Mouse (Mus musculus): ENCODE data around the gene Nlrc4.
A peak's percentile ranks its signal among the peaks of the same experiment; 100 is the strongest.
"Not testable (repeated sequence)": the region's sequence is repeated elsewhere in the genome, so short reads cannot be mapped to it uniquely, and the experiment has no call there.

The Nlrc4 gene

DNA sequence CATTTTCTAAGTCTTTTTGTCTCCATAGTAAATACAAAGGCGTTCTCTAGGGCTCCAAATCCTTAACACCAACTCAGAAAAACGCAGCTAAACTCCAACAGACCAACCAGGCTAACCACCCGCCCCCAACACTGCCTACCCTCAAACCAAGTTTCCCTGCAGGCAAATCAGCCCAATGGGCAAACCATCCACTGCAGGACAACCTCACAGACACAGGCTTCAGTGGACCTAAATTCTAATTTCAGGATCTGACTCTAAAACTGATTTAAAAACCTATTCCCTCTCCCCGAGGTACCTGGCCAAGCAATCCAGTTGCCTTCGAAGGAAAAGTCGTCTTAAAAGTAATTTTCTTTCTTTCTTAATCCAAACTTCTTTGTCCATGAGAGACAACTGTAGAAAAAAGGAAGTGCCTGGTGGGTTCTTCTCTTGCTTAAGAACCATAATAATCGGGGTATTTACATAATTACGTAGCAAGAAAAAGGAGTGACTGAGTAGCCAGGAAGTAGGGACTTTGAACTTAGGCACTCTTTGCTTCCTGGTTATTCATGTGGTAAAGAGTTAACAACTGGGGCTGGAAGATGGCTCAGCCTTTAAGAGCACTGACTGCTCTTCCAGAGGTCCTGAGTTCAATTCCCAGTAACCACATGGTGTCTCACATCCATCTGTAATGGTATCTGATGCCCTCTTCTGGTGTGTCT, at the start of gene Nlrc4:
Gene Nlrc4 (minus strand): TSS at position 432 of the 698 bp plus-strand sequence.
- DNase-seq (ENCODE audit: low spot score in 2 of 2) = no peak

DNA sequence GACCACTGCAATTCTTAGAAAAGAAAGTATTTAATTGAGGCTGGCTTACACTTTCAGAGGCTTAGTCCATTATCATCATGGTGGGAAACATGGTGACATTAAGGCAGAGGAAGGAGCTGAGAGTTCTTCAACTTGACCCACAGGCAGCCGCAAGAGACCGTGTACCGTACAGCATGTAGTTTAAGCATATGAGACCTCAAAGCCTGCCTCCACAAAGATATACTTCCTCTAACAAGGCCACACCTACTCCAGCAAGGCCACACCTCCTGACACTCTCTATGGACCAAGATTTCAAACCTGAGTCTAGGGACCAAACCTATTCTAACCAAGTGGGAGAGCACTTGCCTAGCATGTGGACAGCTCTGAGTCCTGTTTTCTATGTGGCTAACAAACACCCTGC, 49.7 kb upstream of the Nlrc4 start:
- no peak for DNase-seq (ENCODE audit: low spot score in 2 of 2)

DNA sequence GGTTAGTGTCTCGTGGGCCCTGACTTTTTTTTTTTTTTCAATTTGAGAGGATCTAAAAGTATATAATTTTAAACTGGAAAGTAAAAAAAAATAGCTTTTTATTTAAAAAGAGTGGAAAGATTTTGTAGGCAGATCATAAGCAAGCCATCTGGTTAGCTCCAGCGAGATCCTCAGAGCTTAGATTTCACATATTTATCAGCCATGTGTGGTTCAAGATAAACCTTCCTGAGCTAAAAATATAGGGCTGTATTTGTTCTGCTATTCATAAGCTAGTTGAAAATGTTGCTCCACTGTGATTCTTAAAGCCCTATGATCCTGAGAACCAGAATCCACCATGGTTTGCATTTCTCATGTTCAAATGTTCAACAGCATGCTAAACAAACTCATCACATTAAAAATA, 49.0 kb upstream of the Nlrc4 start:
- peak in 1 of 2 experiments; percentile 25 for DNase-seq (ENCODE audit: low spot score in 2 of 2)

DNA sequence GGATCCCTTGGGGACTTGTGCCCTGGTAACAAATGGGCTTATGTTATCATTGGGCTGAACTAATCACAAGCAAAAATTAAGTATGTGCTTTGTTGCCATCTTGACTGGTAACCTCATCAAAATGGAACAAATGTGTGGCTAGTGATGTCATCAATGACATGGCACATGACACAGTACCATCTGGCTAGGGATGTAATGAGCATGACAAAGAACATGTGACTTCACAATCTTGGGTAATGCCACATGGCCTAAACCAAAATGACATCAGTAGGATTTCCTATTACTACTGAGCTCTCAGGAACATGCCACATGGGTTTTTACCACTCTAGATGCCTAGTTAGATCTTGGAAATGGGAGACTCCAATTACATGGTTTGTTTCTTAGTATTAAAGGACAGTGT, 42.1 kb upstream of the Nlrc4 start:
- DNase-seq (ENCODE audit: low spot score in 2 of 2) = no peak

DNA sequence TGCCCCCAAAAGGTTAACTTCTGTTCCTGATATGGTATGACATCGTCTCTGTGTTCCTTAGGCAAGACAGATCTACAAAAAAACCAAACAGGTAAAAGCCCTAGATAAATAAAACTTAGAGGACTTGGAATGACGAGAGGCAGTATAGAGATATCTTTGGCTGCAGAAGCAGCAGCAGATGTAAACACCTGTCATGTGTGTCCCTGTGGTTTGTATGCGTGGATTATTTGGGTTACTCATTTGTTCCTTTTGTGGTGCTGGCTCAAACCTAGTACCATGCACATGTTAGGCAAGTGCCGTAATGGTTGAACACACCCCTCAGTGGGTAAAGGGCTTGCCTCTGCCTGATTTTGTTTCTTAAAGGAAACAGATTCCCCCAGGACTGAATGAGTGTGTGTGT, 41.3 kb upstream of the Nlrc4 start:
- no peak for DNase-seq (ENCODE audit: low spot score in 2 of 2)

DNA sequence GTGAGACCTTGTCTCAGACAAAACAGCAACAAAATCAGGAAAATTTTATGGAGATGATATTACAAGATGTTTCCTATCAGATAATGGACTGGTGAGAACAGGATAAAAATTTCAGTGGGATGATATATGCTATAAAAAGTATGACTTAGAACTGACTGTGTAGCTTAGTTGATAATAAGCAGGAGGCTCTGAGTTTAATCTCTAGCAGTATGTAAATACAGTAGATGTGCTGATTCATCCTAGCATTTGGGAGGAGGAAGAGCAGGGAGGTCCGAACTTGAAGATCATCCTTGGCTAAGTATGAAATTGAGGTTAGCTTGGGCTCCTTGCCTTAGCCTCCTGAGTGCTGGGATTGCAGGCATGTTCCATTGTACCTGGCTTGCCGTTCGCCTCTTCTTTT, 32.6 kb upstream of the Nlrc4 start:
- DNase-seq (ENCODE audit: low spot score in 2 of 2) = no peak

DNA sequence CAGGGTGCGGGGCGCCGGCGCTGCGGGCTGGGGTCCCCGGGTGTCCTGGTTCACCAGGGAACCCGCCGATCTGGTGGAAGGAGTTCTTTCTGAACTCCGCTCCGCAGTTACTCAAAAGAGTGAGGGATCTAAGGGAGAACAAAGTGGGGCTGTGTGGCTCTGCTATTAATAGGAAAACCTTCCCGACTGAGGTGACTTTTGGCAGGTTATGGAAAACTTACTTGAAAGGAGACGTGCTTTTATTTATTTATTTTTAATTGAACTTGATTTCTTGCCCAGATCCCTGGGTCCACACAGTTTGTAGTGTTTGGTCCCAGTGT, 30.9 kb upstream of the Nlrc4 start:
- DNase-seq (ENCODE audit: low spot score in 2 of 2) = no peak

DNA sequence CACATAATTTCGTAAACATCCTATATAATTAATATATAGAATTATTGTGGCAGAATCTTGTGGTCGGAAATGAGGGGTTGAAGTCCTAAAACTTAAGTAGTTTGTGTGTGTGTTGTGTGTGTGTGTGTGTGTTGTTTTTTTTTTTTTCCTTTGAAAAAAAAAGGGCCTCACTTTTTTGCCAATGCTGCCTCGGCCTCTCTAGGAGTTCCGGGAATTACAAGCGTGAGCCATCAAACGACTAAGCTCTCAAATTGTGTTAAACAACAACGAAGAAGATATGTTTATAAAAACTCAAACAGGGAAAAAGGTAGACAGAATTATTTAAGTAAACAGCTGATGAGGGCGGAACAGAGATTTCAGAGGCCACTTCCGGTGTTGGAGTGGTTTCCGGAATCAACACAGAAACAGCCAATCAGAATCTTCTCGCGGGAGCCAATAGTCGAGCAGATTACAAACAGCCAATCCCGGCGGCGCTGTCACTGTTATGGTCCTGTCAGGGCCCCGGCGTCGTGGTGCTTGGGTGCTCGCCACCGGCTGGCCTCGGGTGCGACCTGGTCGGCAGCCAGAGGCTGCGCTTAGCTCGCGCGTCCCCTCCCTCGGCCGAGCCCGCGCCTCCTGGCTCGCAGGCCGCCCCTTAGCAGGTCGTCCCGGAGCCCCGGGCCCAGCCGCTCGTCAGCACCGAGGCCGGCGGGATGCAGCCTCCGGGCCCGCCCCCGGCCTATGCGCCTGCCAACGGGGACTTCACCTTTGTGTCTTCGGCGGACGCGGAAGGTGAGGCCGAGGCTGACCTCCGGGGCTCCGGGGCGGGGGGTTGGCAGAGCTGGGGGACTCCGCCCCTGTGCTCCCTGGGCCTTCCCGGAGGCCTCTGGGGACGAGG, 30.3 kb upstream of the Nlrc4 start, which contains the start of gene Yipf4:
Gene Yipf4 (plus strand): TSS at position 470 of the 877 bp plus-strand sequence.
- peak; percentile 96 to 97 for DNase-seq (ENCODE audit: low spot score in 2 of 2)

DNA sequence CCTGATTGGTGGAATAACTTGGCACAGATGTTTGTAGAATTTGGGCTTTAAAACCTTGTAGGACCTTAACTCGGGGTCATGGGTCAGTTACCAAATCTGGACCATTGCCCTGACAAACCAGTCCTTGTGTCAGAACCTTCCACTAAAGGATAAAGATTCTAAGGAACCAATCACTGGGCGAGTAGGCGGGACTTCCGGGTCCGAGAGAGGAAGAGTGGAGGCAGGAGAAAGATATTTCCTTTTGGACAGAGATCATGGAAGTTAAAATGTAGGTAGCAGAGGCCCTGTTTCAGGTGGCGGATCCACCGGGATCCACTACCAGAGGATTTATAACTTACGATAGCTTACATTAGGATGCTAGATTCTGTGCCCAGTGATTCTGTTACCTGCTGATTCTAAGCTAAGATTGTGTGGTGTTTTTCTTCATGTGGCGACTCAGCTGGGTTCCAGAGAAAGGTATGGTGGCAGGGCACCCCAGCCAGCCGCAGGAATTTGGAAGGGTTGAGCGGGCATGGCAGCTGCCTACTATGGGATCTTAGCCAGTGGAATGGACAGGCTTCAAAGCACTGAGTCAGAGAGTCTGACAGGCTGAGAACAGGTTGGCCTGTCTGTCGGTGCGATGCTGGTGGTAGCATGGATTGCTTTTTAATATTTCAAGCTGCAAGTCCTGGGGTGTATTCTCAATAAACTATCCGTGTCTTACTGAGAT, 21.6 kb upstream of the Nlrc4 start:
- DNase-seq (ENCODE audit: low spot score in 2 of 2) = no peak

DNA sequence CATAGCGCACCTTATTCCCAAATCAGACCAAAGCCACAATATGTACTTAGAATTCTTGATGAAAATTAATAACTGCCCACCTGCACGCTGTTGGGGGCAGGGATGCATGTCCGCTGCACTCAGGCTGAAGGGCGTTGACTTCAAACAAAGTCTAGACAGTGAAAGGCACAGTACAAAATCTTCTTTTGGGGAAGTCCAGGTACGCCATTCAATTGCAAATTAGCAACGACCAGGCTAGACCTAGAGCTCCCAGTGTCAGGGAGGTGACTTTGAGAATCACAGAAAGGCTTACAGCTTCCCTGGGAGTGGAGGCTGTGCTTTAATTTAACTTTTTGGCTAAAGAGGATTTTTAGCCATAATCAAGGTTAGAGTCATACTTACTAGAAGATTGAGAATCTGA, 11.2 kb upstream of the Nlrc4 start:
- not testable (repeated sequence) for DNase-seq (ENCODE audit: low spot score in 2 of 2)

DNA sequence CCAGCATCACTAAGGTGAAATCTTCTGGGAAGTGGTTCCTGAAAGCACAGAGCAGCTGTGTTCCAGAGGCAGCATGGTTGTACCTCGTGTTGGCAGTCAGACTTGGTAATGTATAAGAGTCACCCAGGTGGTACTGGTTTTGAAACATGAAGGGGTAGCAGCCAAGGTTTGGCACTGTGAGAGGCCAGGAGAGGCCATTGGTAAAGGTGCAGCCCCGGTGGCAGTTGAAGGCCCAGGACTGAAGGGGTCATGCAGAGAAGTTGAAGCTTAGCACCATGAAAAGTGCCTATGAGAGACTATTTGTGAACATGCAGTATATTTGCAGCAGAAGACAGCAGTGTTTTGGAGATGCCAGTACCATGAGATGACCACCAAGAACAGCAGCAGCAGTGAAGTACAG, 9.0 kb upstream of the Nlrc4 start:
- not testable (repeated sequence) for DNase-seq (ENCODE audit: low spot score in 2 of 2)

DNA sequence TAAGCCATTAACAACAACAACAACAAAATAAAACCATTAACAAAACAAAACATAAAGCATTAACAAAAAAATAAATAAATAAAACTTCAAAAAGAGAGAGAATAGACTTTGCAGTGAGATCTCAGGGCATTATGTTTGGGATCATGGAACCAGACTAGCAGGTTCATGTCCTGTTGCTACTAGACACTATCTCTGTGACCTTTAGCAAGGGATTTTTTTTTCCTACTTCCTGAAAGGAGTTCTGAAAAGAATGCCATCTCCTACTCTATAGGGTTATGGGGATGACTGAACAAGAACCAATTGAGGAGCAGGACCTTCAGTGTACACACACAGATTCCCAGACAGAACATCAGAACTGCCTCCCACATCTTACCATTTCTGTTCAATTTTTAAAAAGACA, 4.6 kb upstream of the Nlrc4 start:
- no peak for DNase-seq (ENCODE audit: low spot score in 2 of 2)

DNA sequence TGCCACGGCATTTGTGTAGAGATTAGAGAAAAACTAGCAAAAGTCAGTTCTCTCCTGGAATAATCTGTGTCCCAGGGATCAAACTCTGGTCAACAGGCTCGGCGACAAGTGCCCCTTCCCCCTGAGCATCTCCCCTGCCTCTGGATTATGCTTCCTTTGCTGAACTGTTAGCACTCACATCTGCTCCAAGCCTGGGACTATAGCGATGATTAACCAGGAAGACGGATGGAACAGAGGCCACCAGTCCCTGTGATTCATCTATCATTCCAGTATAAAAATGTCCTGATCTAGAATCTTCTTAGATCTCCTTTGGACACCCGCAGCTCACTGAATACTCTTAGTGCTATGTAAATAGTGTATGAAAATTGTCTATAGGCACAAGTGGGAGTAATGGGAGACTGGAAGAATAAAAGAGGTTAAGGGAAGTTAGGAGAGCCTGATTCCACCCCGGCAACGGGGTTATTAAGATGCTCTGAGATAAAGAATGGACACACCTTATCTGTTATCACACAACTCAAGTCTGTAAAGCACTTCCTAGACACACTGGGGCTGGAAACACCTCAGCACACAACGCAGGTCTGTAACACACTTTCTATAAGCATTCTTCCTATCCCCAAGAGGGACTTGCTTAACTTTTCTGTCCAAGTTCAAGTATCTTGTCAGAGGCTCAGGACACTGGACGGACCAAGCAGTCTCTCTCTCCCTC, 817 bp downstream of the Nlrc4 start:
- no peak for DNase-seq (ENCODE audit: low spot score in 2 of 2)

DNA sequence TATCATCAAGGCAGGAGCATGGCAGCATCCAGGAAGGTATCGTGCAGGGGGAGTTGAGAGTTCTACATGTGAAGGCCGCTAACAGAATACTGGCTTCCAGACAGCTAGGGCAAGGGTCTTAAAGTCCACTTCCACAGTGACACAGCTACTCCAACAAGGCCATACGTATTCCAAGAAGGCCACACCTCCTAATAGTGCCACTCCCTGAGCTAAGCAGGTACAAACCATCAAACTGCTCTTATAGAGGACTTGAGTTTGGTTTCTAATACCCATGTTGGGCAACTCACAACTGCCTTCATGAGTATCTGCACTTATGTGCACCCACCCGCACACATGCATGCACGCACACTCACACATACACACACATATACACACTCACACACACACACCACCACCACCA, 2.1 kb downstream of the Nlrc4 start:
- no peak for DNase-seq (ENCODE audit: low spot score in 2 of 2)

DNA sequence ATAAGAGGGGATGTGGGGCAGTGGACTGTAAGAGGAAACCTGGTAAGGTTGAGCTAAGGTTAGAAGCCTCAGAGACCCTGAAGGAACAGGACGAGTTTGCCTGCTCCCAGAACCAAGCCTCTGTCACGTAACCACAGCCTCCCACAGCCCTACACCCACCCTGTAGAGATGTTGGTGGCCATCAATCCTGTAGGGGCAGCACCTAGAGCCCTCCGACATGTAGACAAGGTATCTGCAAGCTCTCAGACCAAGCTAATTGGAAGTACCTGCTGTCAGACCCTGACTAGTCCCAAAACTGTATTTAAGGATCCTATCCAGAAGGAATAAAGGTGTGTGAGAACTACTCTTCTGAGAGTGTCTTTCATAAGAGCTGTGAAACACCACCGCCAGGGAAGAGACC, 3.5 kb downstream of the Nlrc4 start:
- no peak for DNase-seq (ENCODE audit: low spot score in 2 of 2)

DNA sequence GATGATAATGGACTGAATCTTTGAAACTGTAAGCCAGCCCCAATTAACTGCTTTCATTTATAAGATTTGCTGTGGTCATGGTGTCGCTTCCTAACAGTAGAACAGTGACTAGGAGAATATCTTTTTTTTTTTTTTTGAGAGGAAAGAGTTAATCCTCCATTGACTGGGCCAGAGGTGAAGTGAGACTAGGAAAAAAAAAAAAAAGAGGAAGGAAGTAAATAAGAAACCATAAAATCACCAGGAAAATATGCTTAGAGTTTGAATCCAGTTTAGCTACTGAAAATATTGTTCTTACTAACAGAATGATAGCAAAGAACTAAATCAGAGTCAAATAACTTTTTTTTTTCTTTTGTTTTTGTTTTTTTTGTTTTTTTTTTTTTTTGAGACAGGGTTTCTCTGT, 4.3 kb downstream of the Nlrc4 start:
- DNase-seq (ENCODE audit: low spot score in 2 of 2) = no peak

DNA sequence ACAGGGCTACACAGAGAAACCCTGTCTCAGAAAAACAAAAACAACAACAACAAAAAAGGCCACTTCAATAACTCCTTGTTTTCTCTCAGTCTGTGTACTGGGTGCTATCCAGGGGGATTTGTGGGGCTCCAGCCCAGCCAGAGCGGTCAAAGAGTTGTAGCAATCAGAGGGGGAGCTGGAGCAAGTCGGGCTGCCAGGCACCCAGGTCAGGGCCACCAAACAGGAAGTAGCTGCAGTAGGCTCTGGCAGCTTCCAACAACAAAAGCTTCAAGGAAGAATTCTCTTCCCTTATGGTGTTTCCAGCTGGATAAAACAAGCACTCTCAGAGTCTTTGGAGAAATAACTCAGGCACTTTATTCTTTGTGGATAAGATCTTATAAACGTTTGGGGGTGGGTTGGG, 5.0 kb downstream of the Nlrc4 start:
- no peak for DNase-seq (ENCODE audit: low spot score in 2 of 2)

DNA sequence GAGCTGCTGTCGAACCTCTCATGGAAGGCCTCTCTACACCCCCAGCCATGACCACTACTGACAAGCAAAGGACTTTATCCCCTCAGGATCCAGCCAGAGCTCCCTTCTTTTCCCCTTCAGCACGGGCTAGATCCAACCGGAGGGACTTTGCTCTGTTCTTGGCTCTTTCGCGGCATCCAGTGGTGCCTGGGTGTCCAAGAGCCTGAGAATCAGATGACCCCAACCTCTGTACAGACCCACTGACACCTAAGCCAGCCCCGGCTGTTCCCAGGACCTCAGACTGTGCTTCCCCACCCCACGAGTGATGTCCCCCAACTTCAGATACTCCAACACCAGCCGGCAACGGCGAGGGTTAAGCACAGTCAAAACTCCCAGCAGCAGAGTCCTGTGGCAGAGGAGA, 9.2 kb downstream of the Nlrc4 start:
- DNase-seq (ENCODE audit: low spot score in 2 of 2) = no peak

DNA sequence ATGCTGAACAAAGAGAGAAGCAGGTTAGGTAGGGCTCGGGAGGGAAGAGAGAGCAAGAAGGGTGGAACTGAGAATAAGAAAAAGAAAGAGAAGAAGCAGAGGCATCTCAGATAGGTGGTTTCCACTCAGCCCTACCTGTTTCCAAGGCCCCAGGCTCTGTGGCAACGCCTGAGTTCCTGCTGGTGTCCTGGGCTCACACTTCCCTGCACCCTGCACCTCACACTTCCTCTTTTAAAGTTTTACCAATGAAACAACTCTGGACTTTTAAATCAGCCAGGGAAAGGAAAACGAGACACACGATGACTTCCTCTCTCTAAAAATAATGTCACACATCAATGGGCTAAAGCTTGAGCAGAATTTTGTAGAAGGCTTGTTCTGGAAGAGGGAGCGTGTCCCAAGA, 18.5 kb downstream of the Nlrc4 start:
- DNase-seq (ENCODE audit: low spot score in 2 of 2) = no peak

DNA sequence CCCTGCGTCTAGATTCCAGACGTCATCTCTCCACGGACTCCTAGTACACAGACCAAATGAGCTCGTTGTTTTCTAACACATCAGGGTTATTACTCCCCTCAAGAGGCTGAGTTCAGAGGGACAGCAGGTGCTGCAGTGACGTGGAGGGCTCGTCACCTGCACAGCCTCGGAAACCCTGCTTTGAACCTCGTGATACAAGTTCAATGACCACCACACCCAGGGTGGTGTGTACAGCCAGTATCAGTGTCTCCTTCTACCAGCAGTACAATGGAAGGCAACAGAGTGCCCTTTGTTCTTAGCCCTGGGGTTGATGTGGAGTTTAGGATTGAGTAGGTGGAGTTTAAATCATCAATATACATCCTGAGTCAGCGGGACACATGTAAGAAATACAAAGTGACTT, 21.2 kb downstream of the Nlrc4 start:
- DNase-seq (ENCODE audit: low spot score in 2 of 2) = no peak

DNA sequence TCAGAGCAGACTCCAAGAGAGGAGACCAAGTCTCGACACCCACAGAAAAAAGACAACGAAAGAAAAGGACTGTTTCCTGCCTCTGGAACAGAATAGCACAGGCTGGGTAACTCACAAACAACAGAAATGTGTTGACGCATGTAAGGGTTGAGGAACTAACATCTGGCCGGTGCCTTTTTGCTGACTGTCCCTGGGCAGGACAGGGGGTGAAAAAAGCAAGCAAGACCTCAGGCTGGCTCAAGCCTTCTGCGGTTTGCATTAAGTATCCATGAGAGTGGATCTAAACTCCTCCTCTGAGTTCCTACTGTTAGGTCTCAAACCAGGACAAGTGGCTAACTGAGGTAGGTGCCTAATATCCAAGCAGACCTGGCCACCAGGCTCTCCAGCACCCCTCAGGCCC, 26.3 kb downstream of the Nlrc4 start:
- DNase-seq (ENCODE audit: low spot score in 2 of 2) = no peak

DNA sequence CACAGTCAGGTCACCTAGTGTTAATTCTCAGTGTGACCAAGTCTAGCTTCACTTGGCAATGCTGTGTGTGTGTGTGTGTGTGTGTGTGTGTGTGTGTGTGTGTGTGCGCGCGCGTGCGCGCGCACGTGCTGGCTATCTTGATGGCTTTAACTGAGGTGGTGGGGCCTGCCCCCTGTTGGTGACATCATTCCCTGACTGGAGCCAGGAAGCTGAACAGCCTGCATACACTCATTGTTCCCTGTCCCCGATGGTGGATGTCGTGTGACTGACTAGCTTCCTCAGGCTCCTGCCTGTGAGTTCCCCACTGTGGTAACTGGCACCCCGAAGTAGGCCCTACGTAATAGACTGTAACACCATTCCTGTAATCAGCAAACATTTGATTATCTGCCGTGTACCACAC, 27.5 kb downstream of the Nlrc4 start:
- no peak for DNase-seq (ENCODE audit: low spot score in 2 of 2)
